Mouse (Mus musculus) ES-E14 (cell line): Measurements from ENCODE around the gene Tmem29.

Experiments
- CHD2 ChIP-seq: IDR thresholded peaks from 2 replicates; pipeline ENCODE4 v1.6.1; 2014; ENCODE audit warnings: mild to moderate bottlenecking, low read depth, low read length, inconsistent platforms
- MAFK ChIP-seq: IDR thresholded peaks from 2 replicates; pipeline ENCODE4 v1.6.1; 2014; ENCODE audit warnings: mild to moderate bottlenecking, low read depth, low read length, inconsistent platforms; ENCODE audit not compliant: insufficient read depth
- ZC3H11A ChIP-seq: IDR thresholded peaks from 2 replicates; pipeline ENCODE4 v1.6.1; 2012; ENCODE audit warnings: low read depth, mild to moderate bottlenecking, inconsistent platforms, low read length, borderline replicate concordance
- ZNF384 ChIP-seq: IDR thresholded peaks from 2 replicates; pipeline ENCODE4 v1.6.1; 2012; ENCODE audit warnings: low read depth, low read length, inconsistent platforms

GRCm38 (mm10) chrX:150436373-150436772 lies 22.6 kb downstream of the Tmem29 start:
- no peak for TF ChIP-seq ZNF384
- TF ChIP-seq MAFK: no peak
- no peak for TF ChIP-seq ZC3H11A
- no peak for TF ChIP-seq CHD2
